Mouse (Mus musculus) midbrain, embryonic 16.5 days (tissue): ENCODE results near the gene Nfix. TPM values are rescaled to one million over a fixed set of nuclear protein-coding genes. Genes with fewer than 3 reads are reported as not detected.

ENCODE experiments used
- ATAC-seq: fragments of 200-750 bp; cut with Nextera tagmentation; 2 replicates; pipeline ENCODE4 v1.8.0; 2017; ENCODE audit warnings: moderate TSS enrichment
- H3K27ac ChIP-seq: fragments of 300-500 bp; sonication (generic); 2 replicates; pipeline ENCODE4 v1.5.1; 2014; ENCODE audit warnings: mild to moderate bottlenecking, low read length, mixed read lengths
- H3K27me3 ChIP-seq: fragments of 300-500 bp; sonication (generic); 2 replicates; pipeline ENCODE4 v1.6.1; 2014; ENCODE audit warnings: low read depth, low read length, mixed read lengths; ENCODE audit not compliant: control insufficient read depth, insufficient read depth
- H3K36me3 ChIP-seq: fragments of 300-500 bp; sonication (generic); 2 replicates; pipeline ENCODE4 v1.6.1; 2014; ENCODE audit warnings: mild to moderate bottlenecking, low read length, moderate library complexity, mixed read lengths; ENCODE audit not compliant: control insufficient read depth, insufficient read depth
- H3K4me1 ChIP-seq: fragments of 300-500 bp; sonication (generic); 2 replicates; pipeline ENCODE4 v1.6.1; 2014; ENCODE audit warnings: mild to moderate bottlenecking, low read length, mixed read lengths; ENCODE audit not compliant: control insufficient read depth, insufficient read depth
- H3K4me2 ChIP-seq: fragments of 300-500 bp; sonication (generic); 2 replicates; pipeline ENCODE4 v1.6.1; 2014; ENCODE audit warnings: mild to moderate bottlenecking, low read length, mixed read lengths
- H3K4me3 ChIP-seq: fragments of 300-500 bp; sonication (generic); 2 replicates; pipeline ENCODE4 v1.5.1; 2014; ENCODE audit warnings: low read depth, mild to moderate bottlenecking, low read length, moderate library complexity, mixed read lengths
- H3K9ac ChIP-seq: fragments of 300-500 bp; sonication (generic); 2 replicates; pipeline ENCODE4 v1.6.1; 2014; ENCODE audit warnings: low read depth, low read length, mixed read lengths
- H3K9me3 ChIP-seq: fragments of 300-500 bp; sonication (generic); replicated peaks from 2 replicates; pipeline ENCODE4 v1.6.1; 2014; ENCODE audit warnings: mild to moderate bottlenecking, low read length, mixed read lengths; ENCODE audit not compliant: control insufficient read depth, poor library complexity, severe bottlenecking
- WGBS: fragments of 180-500 bp; shearing (Covaris S2); extraction: QIAGEN DNeasy Blood & Tissue Kit; methylation state at CpG from one replicate; pipeline ENCODE4 v1.1.7; 2014; 5-methylcytosine and 5-hydroxymethylcytosine counted together
- polyA plus RNA-seq: library from polyadenylated mRNA; unstranded; fragments of >200 nt; fragmentation: Nextera tagmentation; extraction: Ambion mirVana; gene quantifications from 2 replicates; pipeline ENCODE4 v1.2.1, GENCODE M21; 2015

Gene Nfix
- polyA plus RNA-seq, 1 experiment from 2014 or later, result 55.4 TPM

- Histone ChIP-seq H3K9ac (no peak overlapping the region), H3K4me2 (no peak overlapping the region), H3K4me3 (no peak overlapping the region), H3K4me1 (peaks cover 28% of the 10 kb centered on the region), H3K27ac (peak overlapping the region; percentile 23), H3K36me3 (no peaks in the 10 kb centered on the region), H3K9me3 (no peaks in the 10 kb centered on the region), H3K27me3 (peaks cover 11% of the 10 kb centered on the region)
- ATAC-seq, result peak; percentile 85
- 5% methylated on average over 12 of the region's 12 CpGs for WGBS
Measured at GRCm38 (mm10) chr8:84708774-84709475, 91.2 kb downstream of the Nfix start.

DNA sequence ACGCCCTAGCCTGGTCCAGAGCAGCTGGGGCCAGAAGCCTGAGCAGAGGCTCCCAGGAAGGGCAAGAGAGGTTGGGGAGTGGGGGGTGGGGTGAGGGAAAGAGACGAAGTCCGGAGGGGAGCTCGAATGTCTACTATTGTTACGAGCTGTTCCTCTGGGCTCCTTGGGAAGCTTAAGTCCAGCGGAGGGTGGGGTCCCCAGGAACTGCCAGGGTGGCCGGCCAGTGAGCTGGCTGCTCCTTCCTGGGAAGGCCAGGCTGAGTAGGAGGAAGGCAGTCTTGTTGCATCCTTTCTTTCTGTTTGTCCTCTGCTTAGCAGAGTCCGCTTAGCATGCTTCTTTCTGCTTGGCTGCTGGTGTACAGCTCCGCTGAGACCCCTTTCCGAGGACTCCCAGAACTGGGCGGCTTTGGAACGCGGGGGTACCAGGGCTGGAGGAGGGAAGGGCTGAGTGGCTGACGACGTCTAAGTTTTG lies 92.0 kb downstream of the Nfix start:
- Histone ChIP-seq H3K9me3 (no peaks in the 10 kb centered on the region), H3K4me2 (peak overlapping the region; percentile 29; the same call in 1 of the 2 replicates), H3K4me3 (no peak overlapping the region), H3K27ac (peak overlapping the region; percentile 68), H3K27me3 (peaks cover 19% of the 10 kb centered on the region), H3K36me3 (no peaks in the 10 kb centered on the region), H3K4me1 (peaks cover 26% of the 10 kb centered on the region), H3K9ac (no peak overlapping the region)
- WGBS, result 9% methylated on average over 15 of the region's 15 CpGs
- ATAC-seq, result no peak

GRCm38 (mm10) chr8:84707267-84707883 lies 92.8 kb downstream of the Nfix start:
- no peaks in the 10 kb centered on the region for H3K36me3 ChIP-seq
- H3K4me1 ChIP-seq, result peaks cover 26% of the 10 kb centered on the region
- H3K9ac ChIP-seq, result peak overlapping the region; percentile 42; the same call in 1 of the 2 replicates
- no peaks in the 10 kb centered on the region for H3K9me3 ChIP-seq
- H3K27me3 ChIP-seq, result peaks cover 27% of the 10 kb centered on the region
- H3K4me3 ChIP-seq, result peak overlapping the region; percentile 20; the same call in 1 of the 2 replicates
- peak overlapping the region; percentile 29 for H3K4me2 ChIP-seq
- peak overlapping the region; percentile 68 for H3K27ac ChIP-seq
- 11% methylated on average over 22 of the region's 22 CpGs for WGBS
- ATAC-seq, result no peak

DNA sequence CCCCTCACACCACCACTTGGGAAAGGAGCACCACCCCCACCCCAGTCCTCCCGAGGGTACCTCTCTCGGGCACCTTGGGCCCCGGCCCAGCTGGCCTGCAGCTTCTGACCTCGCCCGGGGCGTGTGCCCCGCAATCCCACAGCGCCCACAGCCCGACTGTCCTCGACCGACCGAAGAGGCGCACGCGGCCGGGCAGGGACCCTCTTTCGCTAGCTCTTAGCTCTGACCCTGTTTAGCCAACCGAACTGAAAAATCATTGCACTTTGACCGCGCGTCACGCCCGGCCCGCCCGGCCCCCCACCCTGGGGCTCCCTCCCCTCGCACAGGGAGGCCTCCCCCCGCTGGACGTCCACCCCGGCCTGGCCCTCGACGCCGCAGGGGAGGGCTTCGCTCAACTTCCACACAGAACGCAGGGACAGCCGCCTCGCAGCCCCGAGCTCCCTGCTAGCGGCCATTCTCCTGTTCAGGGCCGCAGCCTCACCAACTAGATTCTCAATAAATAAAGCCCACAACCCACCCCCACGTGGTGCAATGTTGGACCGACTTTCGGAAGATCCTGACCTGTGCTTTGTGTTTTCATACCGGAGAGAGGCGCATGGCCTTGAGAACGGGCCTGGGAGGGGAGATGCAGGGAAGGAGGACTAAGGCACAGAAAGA lies 93.4 kb downstream of the Nfix start:
- H3K27me3 ChIP-seq, result peaks cover 33% of the 10 kb centered on the region
- no peaks in the 10 kb centered on the region for H3K9me3 ChIP-seq
- H3K4me1 ChIP-seq, result peaks cover 24% of the 10 kb centered on the region
- H3K4me3 ChIP-seq, result peak overlapping the region; percentile 20
- no peak for ATAC-seq
- WGBS, result 3% methylated on average over 45 of the region's 45 CpGs
- H3K4me2 ChIP-seq, result peak overlapping the region; percentile 29
- H3K27ac ChIP-seq, result peak overlapping the region; percentile 68
- peak overlapping the region; percentile 42; the same call in 1 of the 2 replicates for H3K9ac ChIP-seq
- no peaks in the 10 kb centered on the region for H3K36me3 ChIP-seq

- 3% methylated on average over 12 of the region's 12 CpGs for WGBS
- Histone ChIP-seq H3K9me3 (no peaks in the 10 kb centered on the region), H3K4me1 (peaks cover 24% of the 10 kb centered on the region), H3K4me3 (no peak overlapping the region), H3K27ac (no peak overlapping the region), H3K9ac (peak overlapping the region; percentile 42; the same call in 1 of the 2 replicates), H3K27me3 (peaks cover 38% of the 10 kb centered on the region), H3K4me2 (peak overlapping the region; percentile 42), H3K36me3 (no peaks in the 10 kb centered on the region)
- ATAC-seq, result no peak
Measured at GRCm38 (mm10) chr8:84705960-84706359, 94.2 kb downstream of the Nfix start.

GRCm38 (mm10) chr8:84704867-84705831 lies 95.0 kb downstream of the Nfix start:
- H3K9me3 ChIP-seq, result no peaks in the 10 kb centered on the region
- ATAC-seq, result no peak
- H3K4me1 ChIP-seq, result peaks cover 24% of the 10 kb centered on the region
- peak overlapping the region; percentile 42 for H3K4me2 ChIP-seq
- H3K9ac ChIP-seq, result peak overlapping the region; percentile 42
- H3K27me3 ChIP-seq, result peaks cover 38% of the 10 kb centered on the region
- WGBS, result 3% methylated on average over 59 of the region's 61 CpGs
- H3K4me3 ChIP-seq, result peak overlapping the region; percentile 18
- peak overlapping the region; percentile 68 for H3K27ac ChIP-seq
- H3K36me3 ChIP-seq, result no peaks in the 10 kb centered on the region

- no peak overlapping the region for H3K9ac ChIP-seq
Measured at GRCm38 (mm10) chr8:84704356-84704755, 95.8 kb downstream of the Nfix start.

More at GRCm38 (mm10) chr8:84704356-84704755, 95.8 kb downstream of the Nfix start:
- peak overlapping the region; percentile 24; the same call in 1 of the 2 replicates for H3K4me2 ChIP-seq
- H3K4me3 ChIP-seq, result no peak overlapping the region
- ATAC-seq, result no peak
- peak overlapping the region; percentile 35; the same call in 1 of the 2 replicates for H3K27ac ChIP-seq
- peaks cover 38% of the 10 kb centered on the region for H3K27me3 ChIP-seq
- H3K9me3 ChIP-seq, result no peaks in the 10 kb centered on the region
- H3K4me1 ChIP-seq, result peaks cover 20% of the 10 kb centered on the region
- H3K36me3 ChIP-seq, result peaks cover 2% of the 10 kb centered on the region
- 3% methylated on average over 16 of the region's 16 CpGs for WGBS
